Mouse (Mus musculus): ENCODE results near the gene Phldb2. TPM values are rescaled to one million over a fixed set of nuclear protein-coding genes. Genes with fewer than 3 reads are reported as not detected.

Phldb2 gene
- 11.7 TPM for polyA plus RNA-seq (2014; fragmentation: Illumina TruSeq; extraction: RNeasy Lipid Tissue Mini Kit (QIAGEN cat#74804); ENCODE audit: low read depth, low replicate concordance)

DNA sequence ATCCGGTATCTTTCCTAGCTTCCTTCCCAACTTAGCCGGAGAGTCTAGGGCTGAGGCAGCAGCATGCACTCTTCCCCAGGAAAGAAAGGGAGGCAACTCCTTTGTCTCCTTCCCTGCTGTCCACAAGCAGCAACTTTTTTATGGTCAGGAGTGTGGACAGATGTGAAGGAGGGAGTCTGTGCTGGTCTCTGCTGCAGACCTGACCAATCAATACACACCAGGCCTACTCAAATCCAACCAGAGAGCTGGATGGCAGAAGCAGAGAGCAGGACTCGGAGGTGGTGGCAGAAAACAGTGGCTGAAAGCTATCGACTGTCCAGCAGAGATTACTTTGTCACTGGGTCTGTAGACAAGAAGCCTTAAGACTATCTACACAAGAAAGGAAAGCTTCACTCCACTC, at the start of gene Phldb2:
TSS of gene Phldb2 (minus strand) at position 205 of the 400 bp plus-strand sequence.

GRCm38 (mm10) chr16:45742615-45743476, 210.6 kb downstream of the Phldb2 start, which contains the start of gene Abhd10:
Abhd10 (minus strand) TSS chr16:45742955.

GRCm38 (mm10) chr16:45724061-45724741, 229.2 kb downstream of the Phldb2 start, which contains the start of gene Tagln3:
Tagln3 (minus strand) TSS chr16:45724608.

Other genes starting within 250 kb of the Phldb2 start
- gene Tagln3, start 229.0 kb downstream of the Phldb2 start, polyA plus RNA-seq (2014; fragmentation: Illumina TruSeq; extraction: RNeasy Lipid Tissue Mini Kit (QIAGEN cat#74804); ENCODE audit: low read depth, low replicate concordance): 0.34 TPM
- gene Abhd10, start 210.6 kb downstream of the Phldb2 start, polyA plus RNA-seq (2014; fragmentation: Illumina TruSeq; extraction: RNeasy Lipid Tissue Mini Kit (QIAGEN cat#74804); ENCODE audit: low read depth, low replicate concordance): 10.4 TPM
- 1.1 TPM for gene Plcxd2, start 56.6 kb upstream of the Phldb2 start, polyA plus RNA-seq (2014; fragmentation: Illumina TruSeq; extraction: RNeasy Lipid Tissue Mini Kit (QIAGEN cat#74804); ENCODE audit: low read depth, low replicate concordance)
- gene Cd96, start 166.7 kb upstream of the Phldb2 start, polyA plus RNA-seq (2014; fragmentation: Illumina TruSeq; extraction: RNeasy Lipid Tissue Mini Kit (QIAGEN cat#74804); ENCODE audit: low read depth, low replicate concordance): 0.31 TPM
- 1.4 TPM for gene Gm4737, start 201.5 kb upstream of the Phldb2 start, polyA plus RNA-seq (2014; fragmentation: Illumina TruSeq; extraction: RNeasy Lipid Tissue Mini Kit (QIAGEN cat#74804); ENCODE audit: low read depth, low replicate concordance)

Measured in adipose tissue, adult 10 weeks (tissue).